Mouse (Mus musculus) kidney, embryonic 14.5 days (tissue): Measurements from ENCODE around the gene Tacc3. TPM values are rescaled to one million over a fixed set of nuclear protein-coding genes. Genes with fewer than 3 reads are reported as not detected.
A peak's percentile ranks its signal among the peaks of the same experiment; 100 is the strongest.

Experiments used
- ATAC-seq: fragments of 200-750 bp; cut with Nextera tagmentation; 2 replicates; pipeline ENCODE4 v1.8.0; 2017; ENCODE audit warnings: moderate number of reproducible peaks, mild to moderate bottlenecking, moderate TSS enrichment, moderate library complexity; ENCODE audit not compliant: low FRiP score, low TSS enrichment
- H3K27ac ChIP-seq: fragments of 300-500 bp; sonication (generic); 2 replicates; pipeline ENCODE4 v1.5.1; 2014; ENCODE audit warnings: low read depth, mild to moderate bottlenecking, low read length, moderate library complexity, mixed read lengths
- H3K27me3 ChIP-seq: fragments of 300-500 bp; sonication (generic); 2 replicates; pipeline ENCODE4 v1.6.1; 2014; ENCODE audit warnings: mild to moderate bottlenecking, low read length; ENCODE audit not compliant: control insufficient read depth, insufficient read depth
- H3K36me3 ChIP-seq: fragments of 300-500 bp; sonication (generic); 2 replicates; pipeline ENCODE4 v1.6.1; 2014; ENCODE audit warnings: low read length, mixed read lengths; ENCODE audit not compliant: control insufficient read depth, insufficient read depth
- H3K4me1 ChIP-seq: fragments of 300-500 bp; sonication (generic); 2 replicates; pipeline ENCODE4 v1.6.1; 2014; ENCODE audit warnings: low read length, mixed read lengths; ENCODE audit not compliant: control insufficient read depth, insufficient read depth
- H3K4me2 ChIP-seq: fragments of 300-500 bp; sonication (generic); replicated peaks from 2 replicates; pipeline ENCODE4 v1.6.1; 2014; ENCODE audit warnings: low read depth, mild to moderate bottlenecking, low read length
- H3K4me3 ChIP-seq: fragments of 300-500 bp; sonication (generic); 2 replicates; pipeline ENCODE4 v1.5.1; 2014; ENCODE audit warnings: mild to moderate bottlenecking, low read length
- H3K9ac ChIP-seq: fragments of 300-500 bp; sonication (generic); 2 replicates; pipeline ENCODE4 v1.6.1; 2014; ENCODE audit warnings: low read depth, mild to moderate bottlenecking, low read length, moderate library complexity
- H3K9me3 ChIP-seq: fragments of 300-500 bp; sonication (generic); 2 replicates; pipeline ENCODE4 v1.6.1; 2016; ENCODE audit warnings: low read length; ENCODE audit not compliant: control insufficient read depth
- WGBS: fragments of 180-500 bp; shearing (Covaris S2); extraction: QIAGEN DNeasy Blood & Tissue Kit; methylation state at CpG from one replicate; pipeline ENCODE4 v1.1.7; 2014; 5-methylcytosine and 5-hydroxymethylcytosine counted together
- polyA plus RNA-seq: library from polyadenylated mRNA; unstranded; fragments of >200 nt; fragmentation: Nextera tagmentation; extraction: Ambion mirVana; gene quantifications from 2 replicates; pipeline ENCODE4 v1.2.1, GENCODE M21; 2014

Tacc3 gene
- polyA plus RNA-seq, 1 experiment from 2014 or later, result 205 TPM

DNA sequence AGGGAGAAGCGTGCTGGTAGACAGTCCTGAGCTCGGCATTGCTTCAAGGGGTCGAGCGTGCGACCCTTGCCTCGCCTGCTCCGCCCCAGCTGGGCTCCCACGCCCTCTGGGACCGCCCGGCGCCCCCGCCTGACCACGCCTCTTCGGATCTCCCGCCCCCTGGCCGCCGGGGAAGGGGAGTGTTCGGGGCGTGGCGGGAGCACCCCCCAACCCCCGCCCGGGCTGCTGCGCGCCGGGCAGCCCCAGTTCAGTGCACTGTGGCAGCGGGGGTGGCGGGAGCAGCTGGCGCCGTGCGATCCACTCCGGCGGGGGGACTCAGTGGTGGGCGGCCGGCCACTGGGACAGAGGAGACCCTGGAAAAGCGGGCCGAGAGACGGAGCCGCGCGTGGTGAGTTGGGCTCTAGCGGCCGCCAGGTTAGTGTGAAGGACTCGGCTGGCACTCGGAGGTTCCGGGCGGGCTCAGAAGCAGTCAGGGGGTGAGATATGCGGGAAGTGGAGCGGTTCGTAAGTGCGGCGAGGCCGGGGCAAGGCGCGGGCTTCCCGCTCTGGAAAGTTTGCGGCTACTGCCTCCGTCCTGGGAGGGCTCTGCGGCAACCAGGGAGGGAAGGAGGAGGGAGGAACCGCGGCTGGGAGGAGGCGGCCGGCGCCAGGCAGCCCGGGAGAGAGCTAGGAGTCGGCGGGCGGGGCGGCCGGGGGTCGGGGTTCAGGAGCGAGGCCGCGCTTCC is 63.8 kb downstream of the Tacc3 start, which contains the start of gene Fgfr3:
Gene Fgfr3, plus strand, starts transcription at position 134 of the 725 bp plus-strand sequence.
- Histone ChIP-seq H3K27me3 (peaks cover 21% of the 10 kb centered on the region), H3K9me3 (no peaks in the 10 kb centered on the region), H3K4me3 (peak within 1 kb of the TSS; percentile 74), H3K4me1 (peaks cover 20% of the 10 kb centered on the region), H3K9ac (peak within 1 kb of the TSS; percentile 78), H3K27ac (no peak within 1 kb of the TSS), H3K4me2 (peak within 1 kb of the TSS; percentile 87), H3K36me3 (no peaks in the 10 kb centered on the region)
- WGBS, result under 1% methylated on average over 60 of the region's 73 CpGs
- peak; percentile 75 for ATAC-seq

DNA sequence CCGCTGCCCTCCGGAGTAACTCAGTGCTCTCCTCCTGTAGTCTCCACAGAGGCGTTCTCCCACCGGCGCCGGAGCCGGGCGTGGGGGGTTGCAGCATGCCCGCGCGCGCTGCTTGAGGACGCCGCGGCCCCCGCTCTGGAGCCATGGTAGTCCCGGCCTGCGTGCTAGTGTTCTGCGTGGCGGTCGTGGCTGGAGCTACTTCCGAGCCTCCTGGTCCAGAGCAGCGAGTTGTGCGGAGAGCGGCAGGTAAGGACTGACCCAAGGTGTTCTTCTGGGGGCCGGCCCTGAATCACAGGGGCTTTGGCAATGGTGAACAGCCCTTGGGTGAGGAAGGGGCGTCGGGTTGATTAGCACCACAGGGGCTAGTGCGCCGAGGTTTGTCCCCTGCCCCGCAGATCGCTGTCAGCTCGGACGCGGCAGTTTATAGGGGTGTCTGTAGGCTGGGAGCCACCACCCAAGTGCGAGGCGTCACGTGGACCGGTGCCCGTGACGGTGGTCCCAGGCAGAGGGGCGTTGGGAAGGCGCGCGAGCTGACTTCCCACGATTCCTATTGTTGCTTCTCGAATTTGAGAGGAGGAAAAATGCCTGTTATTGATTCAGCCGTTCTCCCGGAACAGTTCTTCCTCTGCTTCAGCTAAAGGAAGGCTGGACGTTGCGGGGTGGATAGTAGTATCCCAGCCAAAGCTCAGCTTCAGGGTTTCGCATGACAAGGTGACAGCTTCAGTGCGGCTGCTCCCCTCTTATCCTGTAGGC is 64.5 kb downstream of the Tacc3 start:
- H3K4me1 ChIP-seq, result peaks cover 20% of the 10 kb centered on the region
- WGBS, result under 1% methylated on average over 49 of the region's 53 CpGs
- no peaks in the 10 kb centered on the region for H3K36me3 ChIP-seq
- peak overlapping the region; percentile 87 for H3K4me2 ChIP-seq
- H3K4me3 ChIP-seq, result peak overlapping the region; percentile 74
- no peak overlapping the region for H3K27ac ChIP-seq
- 0 out of 2 replicates have a peak, but pooled peaks have one; percentile 1 for ATAC-seq
- H3K27me3 ChIP-seq, result peaks cover 21% of the 10 kb centered on the region
- no peaks in the 10 kb centered on the region for H3K9me3 ChIP-seq
- peak overlapping the region; percentile 78 for H3K9ac ChIP-seq

DNA sequence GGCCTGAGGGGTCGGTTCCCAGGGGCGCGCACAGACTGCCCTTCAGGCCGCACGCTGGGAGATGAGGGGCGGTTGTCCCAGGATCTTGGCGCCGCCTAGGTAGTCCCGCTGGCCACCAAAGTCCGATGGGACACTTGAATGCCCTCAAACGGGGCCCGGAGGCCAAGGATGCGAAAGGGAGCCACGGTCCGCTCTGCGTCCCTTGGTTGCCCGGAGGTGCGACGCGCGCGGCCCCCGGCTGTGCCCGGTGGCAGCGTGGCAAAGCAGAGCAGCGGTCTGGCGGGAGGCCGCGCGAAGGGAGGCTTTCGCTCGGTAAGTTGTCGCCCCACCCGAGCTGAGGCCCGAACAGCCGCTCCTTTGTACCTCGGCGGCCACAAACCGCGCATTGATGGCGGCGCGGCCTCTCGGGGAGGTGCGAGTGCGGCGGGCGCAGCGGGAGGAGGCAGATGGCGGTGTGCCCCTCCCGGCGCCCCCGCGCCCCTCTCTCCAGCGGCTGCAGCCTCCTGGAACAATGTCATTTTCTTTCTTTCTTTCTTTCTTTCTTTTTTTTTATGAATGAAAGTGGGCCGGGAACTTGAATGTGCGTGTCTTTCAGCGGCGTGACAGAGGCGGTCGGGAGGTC is 65.2 kb downstream of the Tacc3 start:
- Histone ChIP-seq H3K4me2 (peak overlapping the region; percentile 87), H3K27ac (no peak overlapping the region), H3K4me1 (peaks cover 20% of the 10 kb centered on the region), H3K36me3 (peaks cover 4% of the 10 kb centered on the region; the same call in 1 of the 2 replicates), H3K4me3 (peak overlapping the region; percentile 74), H3K27me3 (peaks cover 21% of the 10 kb centered on the region), H3K9me3 (no peaks in the 10 kb centered on the region), H3K9ac (peak overlapping the region; percentile 78)
- no peak for ATAC-seq
- under 1% methylated on average over 60 of the region's 61 CpGs for WGBS

DNA sequence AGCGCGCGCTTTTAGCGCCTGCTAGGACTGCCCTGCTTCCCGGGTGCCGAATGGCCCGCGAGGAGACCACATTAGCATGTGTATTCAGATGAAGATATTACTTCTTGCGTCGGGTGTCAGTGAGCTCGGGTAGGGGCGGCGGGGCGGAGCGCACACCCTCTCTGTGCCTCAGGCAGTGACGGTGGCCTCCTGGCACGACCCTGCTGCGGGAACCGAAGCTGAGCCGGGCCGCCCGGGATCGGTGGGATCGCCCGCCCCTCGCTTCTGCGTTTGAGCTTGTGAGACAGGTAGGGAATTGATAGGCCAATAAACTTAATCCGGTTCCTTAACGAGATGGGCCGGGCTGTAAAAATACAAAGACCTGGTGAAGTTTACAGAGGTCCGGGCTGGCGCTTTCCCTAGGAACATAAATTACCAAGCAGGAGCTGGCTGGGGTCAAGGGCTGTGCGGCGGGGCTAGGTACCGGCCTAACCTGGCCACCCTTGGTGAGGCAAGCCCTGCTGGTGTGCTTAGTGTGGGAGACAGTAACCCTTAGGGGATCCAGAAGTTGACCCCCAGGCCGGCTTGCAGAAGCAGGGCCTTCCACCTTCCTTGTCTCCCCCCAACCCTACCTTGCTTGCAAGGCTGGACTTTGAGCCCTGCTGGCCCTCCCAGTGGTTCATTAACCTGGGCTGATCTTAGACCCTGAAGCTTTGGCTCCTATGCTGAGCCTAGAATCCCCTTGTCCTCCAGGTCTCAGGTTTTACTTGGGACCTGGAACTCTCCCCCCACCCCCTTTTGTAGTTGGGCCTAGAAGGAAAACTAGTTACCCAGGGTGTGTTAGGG is 65.9 kb downstream of the Tacc3 start:
- Histone ChIP-seq H3K9me3 (no peaks in the 10 kb centered on the region), H3K27me3 (peaks cover 21% of the 10 kb centered on the region), H3K4me2 (peak overlapping the region; percentile 87), H3K4me1 (peaks cover 20% of the 10 kb centered on the region), H3K4me3 (peak overlapping the region; percentile 74), H3K9ac (peak overlapping the region; percentile 78; the same call in 1 of the 2 replicates), H3K27ac (no peak overlapping the region), H3K36me3 (peaks cover 5% of the 10 kb centered on the region; the same call in 1 of the 2 replicates)
- ATAC-seq, result 0 out of 2 replicates have a peak, but pooled peaks have one; percentile 24
- WGBS, result 3% methylated on average over 36 of the region's 36 CpGs

DNA sequence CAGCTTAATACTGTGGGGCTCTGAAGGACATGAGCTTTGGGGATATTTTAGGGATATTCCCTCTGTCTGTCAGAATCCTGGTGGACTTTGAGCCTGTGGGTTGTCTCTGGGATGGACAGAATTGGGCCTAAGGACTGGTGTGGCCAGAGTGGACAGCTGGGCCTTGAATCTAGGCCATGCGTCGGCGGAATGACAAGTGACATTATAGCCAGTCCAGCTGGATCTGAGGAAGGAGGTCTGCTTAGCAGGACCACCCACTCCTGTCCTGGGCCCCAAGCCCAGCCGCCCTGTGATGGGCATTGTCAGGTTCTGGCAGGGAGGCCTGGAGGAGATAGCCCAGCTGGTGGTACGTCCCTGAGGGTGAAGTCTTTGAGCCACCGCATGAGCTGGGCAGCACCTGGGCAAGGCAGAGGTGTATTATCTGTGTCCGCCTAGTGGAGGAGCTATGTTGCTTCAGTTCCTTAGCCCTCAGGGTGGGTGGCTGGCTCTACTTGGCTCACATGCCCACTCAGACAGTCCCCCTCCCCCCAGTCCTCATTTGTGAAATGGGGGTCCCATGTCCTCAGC is 68.2 kb downstream of the Tacc3 start:
- H3K27me3 ChIP-seq, result peaks cover 21% of the 10 kb centered on the region
- H3K27ac ChIP-seq, result no peak overlapping the region
- H3K9ac ChIP-seq, result no peak overlapping the region
- H3K4me1 ChIP-seq, result peaks cover 17% of the 10 kb centered on the region
- ATAC-seq, result no peak
- H3K4me2 ChIP-seq, result no peak overlapping the region
- H3K9me3 ChIP-seq, result no peaks in the 10 kb centered on the region
- H3K36me3 ChIP-seq, result peaks cover 5% of the 10 kb centered on the region; the same call in 1 of the 2 replicates
- WGBS, result 72% methylated on average over 7 of the region's 7 CpGs
- H3K4me3 ChIP-seq, result no peak overlapping the region

DNA sequence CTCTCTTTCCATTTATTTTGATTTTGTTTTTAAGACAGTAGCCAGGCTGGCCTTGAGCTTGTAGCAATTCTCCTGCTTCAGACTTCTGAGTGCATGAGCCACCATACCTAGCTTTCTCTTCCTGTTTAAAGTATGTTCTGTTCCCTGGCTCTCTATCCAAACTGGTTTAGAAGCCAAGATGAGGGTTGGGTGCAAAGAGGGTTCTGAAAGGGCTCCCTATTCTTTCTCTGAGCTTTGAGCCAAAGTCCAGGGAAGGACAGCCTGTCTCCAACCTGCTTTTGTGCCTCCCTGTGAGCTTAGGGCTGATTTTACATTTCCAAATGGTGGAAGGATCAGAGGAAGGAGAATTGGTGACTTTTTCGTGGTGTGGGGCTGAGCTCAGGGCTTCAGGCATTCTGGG is 69.0 kb downstream of the Tacc3 start:
- Histone ChIP-seq H3K4me3 (no peak overlapping the region), H3K9me3 (no peaks in the 10 kb centered on the region), H3K27me3 (peaks cover 21% of the 10 kb centered on the region), H3K36me3 (peaks cover 10% of the 10 kb centered on the region), H3K27ac (no peak overlapping the region), H3K4me2 (no peak overlapping the region), H3K9ac (no peak overlapping the region), H3K4me1 (peaks cover 13% of the 10 kb centered on the region; the same call in 1 of the 2 replicates)
- ATAC-seq, result no peak
- WGBS, result 64% methylated on average over 1 of the region's 1 CpGs
